Mouse (Mus musculus) bone marrow, adult 2 months (tissue): ENCODE results near the gene 2200002D01Rik.

Source experiments
- CTCF ChIP-seq: fragments of 200-500 bp; IDR thresholded peaks from 2 replicates; pipeline ENCODE4 v1.5.1; 2011; ENCODE audit warnings: low read length, control low read depth; ENCODE audit not compliant: control insufficient read depth, insufficient read depth
- POLR2A ChIP-seq: fragments of 200-500 bp; IDR thresholded peaks from 2 replicates; pipeline ENCODE4 v1.6.1; 2011; ENCODE audit warnings: low read depth, mild to moderate bottlenecking, control low read depth, low read length, borderline replicate concordance; ENCODE audit not compliant: control insufficient read depth

- TF ChIP-seq CTCF (no peak), POLR2A (no peak)
Measured at GRCm38 (mm10) chr7:29214236-29214635, 34.0 kb downstream of the 2200002D01Rik start.
